Mouse (Mus musculus): ENCODE measurements around the gene Tradd. TPM values are rescaled to one million over a fixed set of nuclear protein-coding genes. Genes with fewer than 3 reads are reported as not detected.
"Not testable (repeated sequence)": the region's sequence is repeated elsewhere in the genome, so short reads cannot be mapped to it uniquely, and the experiment has no call there.

Gene Tradd
- polyA plus RNA-seq, 1 experiment from 2014 or later = 26.3 TPM

GRCm38 (mm10) chr8:105252680-105253537 is 11.5 kb downstream of the Tradd start:
- Histone ChIP-seq H3K27ac (ENCODE audit: low read length) (no peak overlapping the region), H3K4me1 (ENCODE audit: insufficient read depth, low read length) (peaks cover 11% of the 10 kb centered on the region), H3K9me3 (ENCODE audit: low read length) (no peaks in the 10 kb centered on the region), H3K4me3 (ENCODE audit: low read length) (no peak overlapping the region), H3K27me3 (ENCODE audit: insufficient read depth, low read length) (peaks cover 15% of the 10 kb centered on the region), H3K4me2 (replicated peaks; ENCODE audit: low read depth, low read length) (no peak overlapping the region), H3K9ac (replicated peaks; ENCODE audit: low read length) (no peak overlapping the region), H3K36me3 (ENCODE audit: insufficient read depth, low read length) (peaks cover 41% of the 10 kb centered on the region)
- ATAC-seq (ENCODE audit: low FRiP score, low TSS enrichment) = no peak
- WGBS = 86% methylated on average over 10 of the region's 10 CpGs

- peaks cover 41% of the 10 kb centered on the region for H3K36me3 ChIP-seq (ENCODE audit: insufficient read depth, low read length)
- WGBS = 92% methylated on average over 6 of the region's 6 CpGs
Observed at GRCm38 (mm10) chr8:105251954-105252353, 12.5 kb downstream of the Tradd start.

DNA sequence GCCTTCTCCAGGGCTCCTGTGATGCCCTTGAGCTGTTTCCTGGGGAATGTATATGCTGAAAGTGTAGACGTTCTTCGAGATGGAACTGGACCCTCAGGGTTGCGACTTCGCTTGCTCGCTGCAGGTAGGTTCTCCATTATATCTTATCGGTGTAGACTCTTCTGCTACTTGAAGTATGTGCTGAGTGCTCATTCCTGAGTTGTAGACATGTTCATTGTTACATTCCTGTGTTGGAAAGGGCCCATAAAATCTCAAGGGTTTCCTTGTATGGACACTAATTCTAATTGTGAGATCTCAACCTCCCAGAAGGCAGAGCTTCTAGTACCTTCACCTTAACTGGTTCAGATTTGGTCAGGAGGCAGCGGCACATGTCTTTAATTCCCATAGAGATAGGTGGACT is 23.4 kb downstream of the Tradd start:
- H3K27me3 ChIP-seq (ENCODE audit: insufficient read depth, low read length) = no peaks in the 10 kb centered on the region
- H3K9me3 ChIP-seq (ENCODE audit: low read length) = no peaks in the 10 kb centered on the region
- 97% methylated on average over 7 of the region's 7 CpGs for WGBS
- H3K36me3 ChIP-seq (ENCODE audit: insufficient read depth, low read length) = peaks cover 30% of the 10 kb centered on the region
- H3K4me3 ChIP-seq (ENCODE audit: low read length) = no peak overlapping the region
- no peak for ATAC-seq (ENCODE audit: low FRiP score, low TSS enrichment)
- no peak overlapping the region for H3K9ac ChIP-seq (replicated peaks; ENCODE audit: low read length)
- no peak overlapping the region for H3K4me2 ChIP-seq (replicated peaks; ENCODE audit: low read depth, low read length)
- no peak overlapping the region for H3K27ac ChIP-seq (ENCODE audit: low read length)
- no peaks in the 10 kb centered on the region for H3K4me1 ChIP-seq (ENCODE audit: insufficient read depth, low read length)

More at GRCm38 (mm10) chr8:105251954-105252353, 12.5 kb downstream of the Tradd start:
- H3K9me3 ChIP-seq (ENCODE audit: low read length) = no peaks in the 10 kb centered on the region
- H3K9ac ChIP-seq (replicated peaks; ENCODE audit: low read length) = no peak overlapping the region
- H3K4me2 ChIP-seq (replicated peaks; ENCODE audit: low read depth, low read length) = no peak overlapping the region
- H3K4me3 ChIP-seq (ENCODE audit: low read length) = no peak overlapping the region
- H3K27ac ChIP-seq (ENCODE audit: low read length) = no peak overlapping the region
- peaks cover 9% of the 10 kb centered on the region; the same call in 1 of the 2 replicates for H3K27me3 ChIP-seq (ENCODE audit: insufficient read depth, low read length)
- peaks cover 11% of the 10 kb centered on the region for H3K4me1 ChIP-seq (ENCODE audit: insufficient read depth, low read length)
- ATAC-seq (ENCODE audit: low FRiP score, low TSS enrichment) = no peak

- H3K36me3 ChIP-seq (ENCODE audit: insufficient read depth, low read length) = peaks cover 36% of the 10 kb centered on the region
- H3K9me3 ChIP-seq (ENCODE audit: low read length) = no peaks in the 10 kb centered on the region
- ATAC-seq (ENCODE audit: low FRiP score, low TSS enrichment) = no peak
- no peaks in the 10 kb centered on the region for H3K27me3 ChIP-seq (ENCODE audit: insufficient read depth, low read length)
- WGBS = 80% methylated on average over 14 of the region's 14 CpGs
- H3K4me3 ChIP-seq (ENCODE audit: low read length) = no peak overlapping the region
- H3K9ac ChIP-seq (replicated peaks; ENCODE audit: low read length) = no peak overlapping the region
- H3K4me1 ChIP-seq (ENCODE audit: insufficient read depth, low read length) = no peaks in the 10 kb centered on the region
- H3K4me2 ChIP-seq (replicated peaks; ENCODE audit: low read depth, low read length) = no peak overlapping the region
- no peak overlapping the region for H3K27ac ChIP-seq (ENCODE audit: low read length)
Observed at GRCm38 (mm10) chr8:105237442-105238142, 26.8 kb downstream of the Tradd start.

- H3K9me3 ChIP-seq (ENCODE audit: low read length) = no peaks in the 10 kb centered on the region
- no peak overlapping the region for H3K9ac ChIP-seq (replicated peaks; ENCODE audit: low read length)
- H3K27ac ChIP-seq (ENCODE audit: low read length) = no peak overlapping the region
- no peaks in the 10 kb centered on the region for H3K4me1 ChIP-seq (ENCODE audit: insufficient read depth, low read length)
- ATAC-seq (ENCODE audit: low FRiP score, low TSS enrichment) = no peak
- no peak overlapping the region for H3K4me2 ChIP-seq (replicated peaks; ENCODE audit: low read depth, low read length)
- peaks cover 23% of the 10 kb centered on the region for H3K36me3 ChIP-seq (ENCODE audit: insufficient read depth, low read length)
- WGBS = 68% methylated on average over 1 of the region's 1 CpGs
- H3K27me3 ChIP-seq (ENCODE audit: insufficient read depth, low read length) = no peaks in the 10 kb centered on the region
- H3K4me3 ChIP-seq (ENCODE audit: low read length) = no peak overlapping the region
Observed at GRCm38 (mm10) chr8:105235206-105235605, 29.2 kb downstream of the Tradd start.

GRCm38 (mm10) chr8:105233126-105233935 is 31.1 kb downstream of the Tradd start:
- no peak for ATAC-seq (ENCODE audit: low FRiP score, low TSS enrichment)
- Histone ChIP-seq H3K9ac (replicated peaks; ENCODE audit: low read length) (no peak overlapping the region), H3K36me3 (ENCODE audit: insufficient read depth, low read length) (peaks cover 6% of the 10 kb centered on the region), H3K4me1 (ENCODE audit: insufficient read depth, low read length) (no peaks in the 10 kb centered on the region), H3K27me3 (ENCODE audit: insufficient read depth, low read length) (no peaks in the 10 kb centered on the region), H3K27ac (ENCODE audit: low read length) (no peak overlapping the region), H3K9me3 (ENCODE audit: low read length) (no peaks in the 10 kb centered on the region), H3K4me3 (ENCODE audit: low read length) (no peak overlapping the region), H3K4me2 (replicated peaks; ENCODE audit: low read depth, low read length) (no peak overlapping the region)
- WGBS = 36% methylated on average over 1 of the region's 1 CpGs

DNA sequence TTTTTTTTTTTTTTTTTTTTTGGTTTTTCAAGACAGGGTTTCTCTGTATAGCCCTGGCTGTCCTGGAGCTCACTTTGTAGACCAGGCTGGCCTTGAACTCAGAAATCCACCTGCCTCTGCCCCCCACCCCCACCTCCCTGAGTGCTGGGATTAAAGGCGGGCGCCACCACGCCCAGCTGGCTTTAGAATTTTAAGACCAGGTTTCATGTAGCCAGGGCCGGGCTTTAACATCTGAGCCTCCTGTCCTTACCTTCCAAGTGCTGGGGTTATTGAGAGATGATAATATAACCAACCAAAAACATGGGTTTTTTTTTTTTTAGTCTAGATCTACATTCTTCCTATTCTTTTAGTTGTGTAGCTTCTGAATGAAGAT is 32.1 kb downstream of the Tradd start:
- not testable (repeated sequence) for H3K9me3 ChIP-seq (ENCODE audit: low read length); H3K9ac ChIP-seq (replicated peaks; ENCODE audit: low read length); H3K4me1 ChIP-seq (ENCODE audit: insufficient read depth, low read length); H3K4me2 ChIP-seq (replicated peaks; ENCODE audit: low read depth, low read length); H3K27me3 ChIP-seq (ENCODE audit: insufficient read depth, low read length); H3K36me3 ChIP-seq (ENCODE audit: insufficient read depth, low read length); ATAC-seq (ENCODE audit: low FRiP score, low TSS enrichment); H3K4me3 ChIP-seq (ENCODE audit: low read length); H3K27ac ChIP-seq (ENCODE audit: low read length)
- 92% methylated on average over 4 of the region's 4 CpGs for WGBS

GRCm38 (mm10) chr8:105231503-105232320 is 32.7 kb downstream of the Tradd start:
- Histone ChIP-seq H3K4me3 (ENCODE audit: low read length) (no peak overlapping the region), H3K4me2 (replicated peaks; ENCODE audit: low read depth, low read length) (no peak overlapping the region), H3K36me3 (ENCODE audit: insufficient read depth, low read length) (peaks cover 6% of the 10 kb centered on the region; the same call in 1 of the 2 replicates), H3K4me1 (ENCODE audit: insufficient read depth, low read length) (0 out of 2 replicates have a peak, but pooled peaks cover 3% of the 10 kb centered on the region), H3K9ac (replicated peaks; ENCODE audit: low read length) (no peak overlapping the region), H3K9me3 (ENCODE audit: low read length) (no peaks in the 10 kb centered on the region), H3K27ac (ENCODE audit: low read length) (no peak overlapping the region), H3K27me3 (ENCODE audit: insufficient read depth, low read length) (no peaks in the 10 kb centered on the region)
- no peak for ATAC-seq (ENCODE audit: low FRiP score, low TSS enrichment)
- 90% methylated on average over 12 of the region's 12 CpGs for WGBS

- Histone ChIP-seq H3K4me3 (ENCODE audit: low read length) (peak overlapping the region; percentile 99), H3K36me3 (ENCODE audit: insufficient read depth, low read length) (no peaks in the 10 kb centered on the region), H3K27ac (ENCODE audit: low read length) (no peak overlapping the region), H3K27me3 (ENCODE audit: insufficient read depth, low read length) (no peaks in the 10 kb centered on the region), H3K9me3 (ENCODE audit: low read length) (no peaks in the 10 kb centered on the region), H3K4me2 (replicated peaks; ENCODE audit: low read depth, low read length) (peak overlapping the region; percentile 74), H3K9ac (replicated peaks; ENCODE audit: low read length) (peak overlapping the region; percentile 93), H3K4me1 (ENCODE audit: insufficient read depth, low read length) (peaks cover 17% of the 10 kb centered on the region)
- WGBS = 19% methylated on average over 6 of the region's 6 CpGs
- ATAC-seq (ENCODE audit: low FRiP score, low TSS enrichment) = no peak
Observed at GRCm38 (mm10) chr8:105225917-105226316, 38.5 kb downstream of the Tradd start.

Measured in kidney, embryonic 16.5 days (tissue).